Mouse (Mus musculus): ENCODE results near the gene Cars2. TPM values are rescaled to one million over a fixed set of nuclear protein-coding genes. Genes with fewer than 3 reads are reported as not detected.
"Not testable (repeated sequence)": the region's sequence is repeated elsewhere in the genome, so short reads cannot be mapped to it uniquely, and the experiment has no call there.

Gene Cars2
- total RNA-seq, 2 experiments from 2014 or later: 19.9 to 21.5 TPM

DNA sequence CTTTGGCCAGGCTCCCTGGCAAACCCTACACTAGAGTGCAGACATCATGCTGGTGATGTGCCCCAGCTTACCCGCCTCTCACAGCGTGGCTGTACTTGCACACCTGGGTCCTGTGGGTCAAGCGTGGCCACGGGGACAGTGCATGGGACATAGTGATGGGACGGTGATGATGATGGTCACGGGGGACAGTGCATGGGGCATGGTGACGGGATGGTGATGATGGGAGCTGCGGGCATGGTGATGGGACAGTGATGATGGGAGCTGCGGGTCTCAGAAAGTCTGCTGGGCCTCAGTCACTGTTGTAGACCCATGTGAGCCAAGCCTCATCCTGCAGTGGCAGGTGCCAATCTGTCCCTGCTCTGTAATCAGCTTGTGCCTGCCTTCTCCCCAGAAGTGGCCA, 34.3 kb downstream of the Cars2 start:
- no peak for DNase-seq (ENCODE audit: low spot score in 2 of 2)

DNA sequence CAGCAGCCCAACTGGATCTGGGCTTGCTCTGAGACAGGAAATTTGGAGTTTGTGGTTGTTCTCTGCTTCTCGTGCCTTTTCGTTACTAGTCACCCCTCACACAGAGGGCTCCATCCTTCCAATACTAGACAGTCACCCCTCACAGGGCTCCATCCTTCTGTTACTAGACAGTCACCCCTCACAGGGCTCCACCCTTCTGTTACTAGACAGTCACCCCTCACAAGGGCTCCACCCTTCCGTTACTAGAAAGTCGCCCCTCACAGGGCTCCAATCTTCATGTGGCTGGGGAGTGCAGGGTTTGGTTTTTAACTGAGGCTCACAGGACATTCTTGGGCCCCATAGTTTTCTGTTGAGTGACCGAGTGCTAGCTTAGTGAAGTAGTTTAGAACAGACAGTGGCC, 37.3 kb downstream of the Cars2 start:
- no peak for DNase-seq (ENCODE audit: low spot score in 2 of 2)

DNA sequence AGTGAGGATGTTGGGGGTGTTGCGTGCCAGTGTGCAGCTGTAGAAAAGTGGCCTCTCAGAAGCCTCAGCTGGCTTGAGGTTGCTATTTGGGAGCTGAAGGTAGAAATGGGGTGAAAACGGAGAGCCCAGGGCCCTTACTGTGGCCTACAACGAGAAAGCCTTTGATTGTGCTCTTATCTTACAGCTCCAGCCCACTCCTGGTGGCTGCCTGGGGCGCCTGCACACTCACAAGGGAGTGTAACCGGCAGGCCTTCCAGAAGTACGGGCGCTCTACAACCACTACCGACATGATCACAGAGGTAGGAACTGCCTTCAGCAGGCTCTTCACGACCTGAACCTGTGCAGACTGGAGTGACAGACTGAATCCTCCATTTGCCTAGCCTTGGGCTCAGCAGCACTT, 37.9 kb downstream of the Cars2 start:
- no peak for DNase-seq (ENCODE audit: low spot score in 2 of 2)

DNA sequence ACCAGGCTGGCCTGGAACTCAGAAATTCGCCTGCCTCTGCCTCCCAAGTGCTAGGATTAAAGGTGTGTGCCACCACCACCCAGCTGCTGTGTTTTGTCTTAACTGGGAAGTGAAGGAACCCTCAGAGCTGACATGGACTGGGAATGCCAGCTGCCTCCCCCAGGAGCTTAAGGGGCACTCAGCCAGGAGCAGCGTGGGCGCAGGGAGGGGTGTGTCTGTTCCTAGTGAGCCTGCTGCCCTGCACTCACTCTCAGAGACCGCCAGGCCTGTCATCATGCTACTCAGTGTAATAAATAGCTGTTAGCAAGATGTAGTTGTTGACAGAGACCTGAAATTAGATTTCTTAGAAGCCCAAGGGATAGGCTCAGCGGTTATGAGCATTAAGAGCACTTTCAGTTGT, 39.6 kb downstream of the Cars2 start:
- peak in 1 of 2 experiments; percentile 29 for DNase-seq (ENCODE audit: low spot score in 2 of 2)

DNA sequence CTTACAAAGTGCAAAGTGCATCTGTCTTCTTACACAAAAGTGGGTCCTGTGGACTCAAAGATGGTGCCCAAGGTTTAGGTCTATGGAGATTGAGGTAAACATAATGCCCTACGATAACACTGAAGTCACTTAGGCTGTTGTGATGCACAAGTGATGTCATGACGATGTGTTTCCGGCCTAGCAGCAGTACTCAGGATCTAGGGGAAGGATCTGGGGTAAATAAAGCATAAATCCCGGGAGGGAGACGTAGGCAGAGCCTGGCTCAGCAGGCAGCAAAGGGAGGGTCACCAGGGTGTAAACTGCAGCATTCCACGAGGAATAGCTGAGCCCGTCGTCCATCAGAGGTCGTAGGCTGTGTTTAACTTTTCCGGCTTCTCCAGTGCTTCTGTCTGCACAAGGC, 41.7 kb downstream of the Cars2 start:
- no peak for DNase-seq (ENCODE audit: low spot score in 2 of 2)

DNA sequence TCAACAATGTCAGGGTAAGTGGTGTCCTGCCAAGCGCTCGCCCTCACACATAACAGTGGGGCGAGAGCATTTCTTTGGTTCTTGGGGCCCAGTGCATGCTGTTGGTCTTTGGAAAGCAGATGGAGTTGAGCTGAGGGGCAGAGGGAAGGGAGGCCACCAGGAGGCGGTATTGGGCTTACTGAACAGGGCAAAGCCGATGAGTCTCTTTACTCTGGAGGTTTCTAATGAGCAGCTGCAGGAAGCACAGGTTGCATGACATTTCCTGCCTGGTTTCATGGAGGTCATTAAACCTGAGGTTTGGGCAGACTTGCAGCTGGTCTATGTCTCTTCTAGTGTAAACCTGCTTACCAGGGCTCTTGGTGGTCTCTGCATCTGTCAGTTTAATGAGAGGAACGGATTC, 43.8 kb downstream of the Cars2 start:
- peak; percentile 31 to 42 for DNase-seq (ENCODE audit: low spot score in 2 of 2)

DNA sequence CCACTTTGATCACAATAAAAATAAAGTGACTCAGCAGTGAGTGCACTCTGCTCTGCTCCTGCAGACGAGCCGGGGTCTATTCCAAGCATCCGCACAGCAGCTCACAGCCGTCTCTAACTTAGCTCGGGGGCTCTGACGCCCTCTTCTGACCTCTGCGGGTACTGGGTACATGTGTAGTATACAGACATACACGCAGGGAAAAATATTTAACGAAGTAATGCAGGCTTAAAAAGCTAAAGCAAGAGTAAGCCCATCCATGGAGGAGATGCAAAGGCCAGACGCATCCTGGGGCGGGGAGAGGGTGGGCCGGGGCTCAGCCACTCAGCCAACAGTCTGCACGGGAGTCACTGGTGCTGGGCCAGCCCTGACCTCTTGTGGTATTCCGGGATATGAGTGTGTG, 44.5 kb downstream of the Cars2 start:
- no peak for DNase-seq (ENCODE audit: low spot score in 2 of 2)

DNA sequence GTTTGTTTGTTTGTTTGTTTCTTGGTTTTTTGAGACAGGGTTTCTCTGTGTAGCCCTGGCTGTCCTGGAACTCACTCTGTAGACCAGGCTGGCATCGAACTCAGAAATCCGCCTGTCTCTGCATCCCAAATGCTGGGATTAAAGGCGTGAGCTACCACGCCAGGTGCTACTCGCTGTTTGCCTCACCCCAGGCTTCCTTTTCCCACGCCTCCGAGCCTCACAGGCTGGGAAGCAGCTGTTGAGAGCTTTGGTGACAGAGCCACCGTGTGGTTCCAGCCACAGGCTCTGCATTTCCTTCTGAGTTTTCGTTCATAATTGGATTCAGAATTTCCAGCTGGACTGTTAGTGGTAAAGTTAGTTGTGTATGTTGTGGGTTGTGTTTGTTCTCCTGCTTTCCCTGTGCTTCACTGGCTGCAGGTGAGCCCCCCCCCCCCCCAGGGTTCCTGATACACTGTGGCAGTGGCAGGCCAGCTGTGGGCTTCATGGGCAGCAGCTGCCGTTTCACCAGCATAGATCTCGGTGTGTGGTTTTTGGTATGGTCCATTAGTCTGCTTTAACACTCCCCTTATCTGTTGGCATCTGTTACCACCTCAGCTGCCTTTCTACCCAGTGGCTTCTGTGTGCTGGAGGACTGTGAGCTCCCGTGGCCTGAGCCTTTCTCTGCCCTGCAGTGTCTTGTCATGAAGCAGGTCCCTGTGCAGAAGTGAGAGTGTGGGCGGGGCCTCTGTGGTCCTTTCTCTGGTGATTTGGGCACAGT, 46.9 kb downstream of the Cars2 start:
- no peak for DNase-seq (ENCODE audit: low spot score in 2 of 2)

DNA sequence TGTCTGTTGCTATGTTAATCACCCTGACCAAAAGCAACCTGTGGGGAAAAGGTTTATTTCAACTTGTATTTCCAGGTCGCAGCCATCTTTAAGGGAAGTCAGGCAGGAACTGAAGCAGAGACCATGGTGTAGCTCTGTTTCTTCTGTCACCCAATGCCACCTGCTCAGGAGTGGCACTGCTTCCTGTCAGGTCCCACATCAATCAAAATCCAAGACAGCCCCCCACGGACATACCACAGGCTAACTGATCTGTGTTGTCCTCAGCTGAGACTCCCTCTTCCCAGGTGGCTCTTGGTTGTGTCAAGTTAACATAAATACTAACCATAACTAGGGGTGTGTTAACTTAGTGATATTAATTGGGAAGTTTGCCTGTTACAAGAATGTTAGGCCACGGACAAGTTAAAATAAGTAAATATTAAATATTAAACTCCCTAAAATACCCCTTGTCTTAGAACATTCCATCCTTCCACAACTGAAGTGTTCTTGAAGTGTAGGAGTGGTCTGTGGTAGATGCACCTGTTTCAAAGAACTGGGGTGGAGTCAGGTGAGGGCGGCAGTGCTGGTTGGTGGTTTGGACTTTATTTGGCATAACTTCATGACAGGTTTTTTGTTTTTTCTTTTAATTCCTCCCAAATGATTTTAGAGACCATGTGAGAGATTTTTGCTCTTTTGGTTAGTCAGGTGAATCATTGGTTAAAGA, 51.6 kb downstream of the Cars2 start:
- DNase-seq (ENCODE audit: low spot score in 2 of 2): no peak

DNA sequence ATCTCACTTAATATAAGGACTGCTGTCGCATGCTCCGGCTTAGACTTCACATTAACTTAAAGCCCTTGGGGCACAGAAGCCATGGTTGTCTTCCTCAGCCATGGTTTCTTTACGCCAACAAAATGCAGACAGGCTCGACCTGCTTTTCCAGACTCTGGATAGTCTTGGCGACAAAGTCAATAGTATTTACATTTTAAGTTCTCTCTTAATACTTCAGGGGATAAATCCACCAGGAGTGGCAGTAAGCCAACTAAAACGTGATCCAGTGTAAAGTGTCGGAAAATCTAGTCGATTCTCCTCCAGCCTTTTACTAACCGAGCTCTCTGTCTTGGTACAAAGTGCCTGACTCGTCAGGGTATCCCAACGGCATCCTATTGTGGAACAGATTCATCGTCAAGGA, 52.3 kb downstream of the Cars2 start:
- no peak for DNase-seq (ENCODE audit: low spot score in 2 of 2)

DNA sequence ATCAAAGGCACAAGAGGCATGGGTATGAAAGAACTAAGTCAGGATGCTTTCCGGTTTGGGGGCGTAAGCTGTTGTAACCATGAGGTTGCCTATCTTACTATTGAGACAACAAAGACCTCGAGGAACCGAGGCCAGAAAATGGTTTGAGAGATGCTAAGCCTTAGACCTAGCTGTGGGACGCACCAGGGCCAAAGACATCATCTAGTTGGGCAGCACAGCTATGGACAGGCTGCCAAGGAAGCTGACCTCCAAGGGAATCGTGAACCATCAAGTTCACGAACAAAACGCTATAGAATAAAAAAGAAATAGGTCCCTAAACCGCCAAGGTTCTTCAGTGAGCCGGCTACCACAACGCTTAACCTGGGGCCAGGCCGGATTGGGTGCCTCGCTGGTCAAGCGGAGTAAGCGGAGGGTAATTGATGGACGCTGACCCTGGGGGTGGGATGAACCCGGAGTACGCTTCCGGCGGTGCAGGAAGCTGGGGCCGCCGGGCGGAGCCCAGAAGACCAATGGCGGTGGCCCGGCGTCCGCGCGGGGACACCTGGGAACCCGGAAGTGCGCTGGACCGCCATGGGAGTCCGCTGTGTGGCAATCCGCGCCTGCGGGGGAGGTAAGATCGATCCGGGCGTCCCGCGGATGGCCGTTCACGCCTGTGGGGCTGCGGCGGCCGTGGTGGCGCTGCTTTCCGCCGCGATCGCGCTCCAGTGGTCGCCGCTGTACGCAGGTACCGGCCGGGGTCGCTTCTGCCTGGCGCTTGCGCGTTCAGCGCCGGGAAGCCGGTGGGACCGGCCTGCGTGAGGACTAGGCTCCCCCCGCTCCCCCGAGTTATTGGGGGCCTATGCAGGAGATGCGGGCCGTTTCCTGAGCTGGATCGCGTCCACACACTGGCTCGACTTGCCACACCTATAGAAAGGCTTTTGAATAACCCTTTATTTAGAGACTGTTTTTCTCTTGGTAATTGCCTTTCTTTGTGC, 53.3 kb downstream of the Cars2 start, which contains the start of gene Naxd:
Gene Naxd (plus strand): TSS at position 490 of the 974 bp plus-strand sequence.
- peak; percentile 89 to 94 for DNase-seq (ENCODE audit: low spot score in 2 of 2)

DNA sequence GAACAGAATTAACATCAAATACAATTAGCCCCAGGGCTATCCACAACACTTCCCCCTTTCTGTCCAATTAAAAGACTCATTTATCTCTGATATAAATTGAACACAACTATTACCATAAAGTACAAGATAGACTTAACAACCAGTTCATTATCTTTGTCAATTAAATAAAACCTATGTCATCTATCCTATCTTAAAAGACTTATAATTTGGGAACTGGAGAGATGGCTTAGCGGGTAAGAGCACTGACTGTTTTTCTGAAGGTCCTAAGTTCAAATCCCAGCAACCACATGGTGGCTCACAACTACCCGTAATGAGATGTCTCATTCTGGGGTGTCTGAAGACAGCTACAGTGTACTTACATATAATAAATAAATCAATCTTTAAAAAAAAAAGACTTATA, 58.2 kb downstream of the Cars2 start:
- not testable (repeated sequence) for DNase-seq (ENCODE audit: low spot score in 2 of 2)

DNA sequence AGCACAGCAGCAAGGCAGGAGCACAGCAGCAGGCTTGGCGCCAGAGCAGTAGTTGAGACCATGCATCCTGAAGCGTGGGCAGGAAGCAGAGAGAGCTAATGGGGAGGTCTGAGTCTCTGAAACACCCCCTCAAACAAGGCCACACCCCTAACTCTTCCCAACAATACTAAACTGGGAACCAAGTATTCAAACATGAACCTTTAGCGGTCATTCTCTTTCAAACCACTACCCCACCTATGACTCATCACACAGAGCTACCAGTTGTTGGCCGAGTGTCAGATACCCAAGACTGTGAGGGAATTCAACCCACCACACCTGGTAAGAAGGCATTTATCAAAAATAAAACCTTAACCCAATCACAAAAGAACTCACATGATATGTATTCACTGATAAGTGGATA, 63.4 kb downstream of the Cars2 start:
- no peak for DNase-seq (ENCODE audit: low spot score in 2 of 2)

DNA sequence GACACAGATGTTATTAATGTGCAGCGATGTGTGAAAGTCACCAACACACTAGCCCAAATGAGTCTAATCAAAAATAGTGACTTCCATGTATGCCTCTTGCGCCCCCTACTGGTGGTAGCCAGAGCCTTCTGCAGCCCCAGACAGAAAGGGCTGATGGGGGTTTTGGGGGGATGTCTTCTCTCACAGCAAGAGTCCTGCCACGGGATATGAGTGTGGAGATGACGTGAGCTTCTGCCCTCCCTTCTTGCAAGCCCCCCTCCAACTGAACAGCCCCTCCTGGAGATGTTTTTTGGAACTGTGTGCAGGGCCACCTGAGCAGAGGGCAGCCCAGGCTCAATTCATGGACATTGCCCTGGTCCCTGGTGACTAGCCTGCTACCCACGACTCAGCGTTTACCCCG, 64.4 kb downstream of the Cars2 start:
- DNase-seq (ENCODE audit: low spot score in 2 of 2): peak; percentile 57 to 78

DNA sequence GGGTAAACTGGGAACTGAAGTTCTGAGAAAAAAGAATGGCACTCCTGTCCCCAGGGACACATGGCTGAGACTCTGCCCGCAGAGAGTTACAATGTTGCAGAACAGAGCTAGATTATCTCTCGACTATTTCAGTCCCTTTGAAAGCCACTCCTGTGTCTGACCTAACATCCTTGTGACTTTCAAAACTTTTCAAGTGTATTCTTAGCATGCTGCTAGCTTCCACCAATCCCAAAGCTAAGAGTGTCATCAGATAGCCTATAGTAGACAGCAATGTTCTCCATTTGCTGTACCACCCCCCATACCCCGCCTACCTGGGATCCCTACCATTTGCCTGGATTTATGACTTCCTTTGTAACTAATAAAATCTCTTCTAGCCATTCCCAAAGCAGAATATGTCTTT, 68.0 kb downstream of the Cars2 start:
- DNase-seq (ENCODE audit: low spot score in 2 of 2): no peak

DNA sequence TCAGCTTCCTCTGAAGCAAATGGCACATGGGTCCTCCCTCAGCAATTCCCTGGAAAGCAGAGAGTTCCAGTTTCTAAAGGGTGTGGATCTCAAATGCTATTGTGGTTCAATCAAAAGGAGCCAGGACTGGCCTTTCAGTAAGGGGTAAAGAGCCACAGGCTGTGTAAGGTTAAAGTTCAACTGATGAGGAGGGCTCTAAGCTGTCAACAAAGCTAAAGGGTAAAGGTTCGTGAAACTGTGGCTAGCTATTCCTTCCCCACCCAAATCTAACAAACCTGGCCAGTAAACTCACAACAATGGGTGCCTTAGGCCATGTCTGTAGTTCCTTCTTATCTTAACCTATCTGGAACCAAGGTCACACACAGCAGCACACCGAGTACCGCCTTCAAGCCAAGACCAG, 68.7 kb downstream of the Cars2 start:
- DNase-seq (ENCODE audit: low spot score in 2 of 2): no peak

DNA sequence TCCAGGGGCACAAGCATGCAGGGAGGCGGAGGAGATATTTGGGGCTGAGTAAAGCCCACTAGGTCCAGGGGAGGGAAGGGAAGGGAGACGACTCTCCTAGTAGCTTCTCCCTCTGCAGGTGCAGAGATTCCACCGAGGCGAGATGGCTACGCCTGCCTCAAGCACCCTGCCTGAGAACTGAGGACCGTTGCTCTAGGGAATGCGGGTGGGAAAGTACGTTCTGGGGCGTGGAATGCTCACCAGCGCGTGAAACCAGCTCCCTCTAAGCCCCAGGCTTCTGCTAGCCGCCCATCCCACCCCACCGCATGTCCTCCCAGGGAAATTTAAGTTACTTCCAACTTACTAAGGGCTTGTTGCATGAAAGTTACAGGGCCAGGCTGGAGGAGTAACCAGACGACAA, 71.0 kb downstream of the Cars2 start:
- DNase-seq (ENCODE audit: low spot score in 2 of 2): no peak

DNA sequence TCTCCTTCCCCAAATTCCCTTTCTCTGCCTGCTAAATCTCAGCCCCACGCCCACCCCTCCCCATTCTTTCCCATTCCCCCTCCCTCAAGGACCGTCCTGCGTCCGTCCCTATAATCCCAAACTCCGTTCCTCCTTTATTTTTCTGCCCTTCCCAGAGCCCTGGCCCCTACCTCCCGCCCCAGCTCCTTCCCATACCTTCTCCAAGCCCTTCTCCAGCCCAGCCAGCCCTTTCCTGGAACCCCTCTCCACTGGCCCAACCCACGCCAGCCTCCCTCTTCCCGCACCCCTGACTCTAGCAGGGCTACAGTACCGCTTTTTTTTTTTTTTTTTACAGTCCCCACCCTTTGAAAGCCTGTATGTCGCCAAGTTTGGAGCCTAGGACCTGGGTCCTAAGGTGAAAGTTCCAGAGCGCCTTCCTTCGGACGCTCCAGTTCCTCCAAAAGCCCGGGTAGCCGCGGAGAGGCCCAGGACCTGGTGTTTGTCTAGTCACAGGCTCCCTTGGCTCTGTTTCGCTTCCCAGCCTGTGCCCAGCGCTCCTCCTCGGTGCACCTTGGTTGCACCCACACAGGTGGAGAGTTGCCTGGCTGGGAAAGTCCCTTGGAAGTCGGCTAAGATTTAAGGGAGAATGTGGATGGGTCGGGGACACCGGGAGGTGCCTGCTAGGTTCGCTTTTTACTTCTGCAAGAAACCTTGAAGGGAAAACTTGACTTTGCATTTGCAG, 71.6 kb downstream of the Cars2 start:
- no peak for DNase-seq (ENCODE audit: low spot score in 2 of 2)

DNA sequence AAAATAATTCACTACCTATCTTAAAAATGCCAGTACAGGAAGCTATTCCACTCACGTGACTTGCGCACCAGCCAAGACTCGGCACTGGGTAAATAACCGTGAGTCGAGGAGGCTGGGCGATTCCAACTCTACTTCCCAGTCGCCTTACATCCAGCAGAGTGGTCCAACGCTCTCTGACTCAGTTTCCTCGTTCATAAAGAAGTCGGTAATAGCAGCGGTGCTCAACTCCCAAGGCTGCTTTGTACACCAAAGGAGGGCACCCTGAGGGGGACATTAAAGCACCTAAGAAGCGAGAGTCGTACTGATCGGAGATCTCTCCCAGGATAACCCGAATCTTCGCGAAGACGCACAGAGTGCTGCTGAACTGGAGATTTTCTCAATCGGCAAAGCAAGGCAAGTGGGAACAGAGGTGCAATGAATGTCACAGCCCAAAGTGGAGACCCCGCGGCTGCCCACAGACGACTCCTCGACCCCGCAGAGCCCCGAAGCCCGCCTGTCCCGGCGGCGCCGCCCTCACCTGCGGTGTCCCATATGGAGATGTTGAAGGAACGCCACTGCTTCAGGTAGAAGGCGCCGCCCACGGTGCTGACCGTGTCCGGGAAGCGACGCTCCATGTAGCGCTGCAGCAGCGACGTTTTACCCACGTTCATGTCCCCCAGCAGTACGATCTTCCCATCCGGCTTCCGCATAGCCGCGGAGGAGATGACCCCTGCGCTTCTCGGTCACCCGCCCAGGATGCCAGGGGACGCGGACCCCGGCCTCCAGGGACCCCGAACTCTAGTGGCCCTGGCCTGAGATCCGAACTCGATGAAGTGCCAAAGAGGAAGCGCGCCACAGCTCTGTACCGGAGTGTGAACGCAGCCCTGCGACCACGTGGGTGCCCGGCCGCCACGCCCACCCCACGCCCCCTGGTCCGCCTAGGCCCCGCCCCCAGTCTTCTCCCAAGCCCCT, 72.5 kb downstream of the Cars2 start, which contains the start of gene Rab20:
Gene Rab20 (minus strand): TSS at position 900 of the 951 bp plus-strand sequence.
- no peak for DNase-seq (ENCODE audit: low spot score in 2 of 2)

DNA sequence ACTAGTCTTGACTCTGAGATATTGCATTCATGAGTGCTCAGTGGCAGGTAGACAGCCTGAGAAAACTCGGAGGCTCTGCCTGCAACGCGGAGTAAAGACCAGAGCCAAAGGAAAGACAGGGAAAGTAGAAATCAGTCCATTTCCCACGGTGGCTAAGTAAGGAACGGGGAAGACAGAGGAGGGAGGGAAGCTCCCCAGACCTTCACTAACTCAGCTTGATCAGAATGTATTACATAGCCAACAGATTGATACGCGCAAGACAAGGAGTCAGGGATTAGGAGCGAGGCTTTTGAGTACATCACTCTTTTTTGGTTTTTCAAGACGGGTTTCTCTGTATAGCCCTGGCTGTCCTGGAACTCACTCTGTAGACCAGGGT, 73.4 kb downstream of the Cars2 start:
- DNase-seq (ENCODE audit: low spot score in 2 of 2): no peak

Measured in left cerebral cortex, adult 18-20 months (tissue).